Mouse (Mus musculus): Measurements from ENCODE around the gene Pde1c.

DNA sequence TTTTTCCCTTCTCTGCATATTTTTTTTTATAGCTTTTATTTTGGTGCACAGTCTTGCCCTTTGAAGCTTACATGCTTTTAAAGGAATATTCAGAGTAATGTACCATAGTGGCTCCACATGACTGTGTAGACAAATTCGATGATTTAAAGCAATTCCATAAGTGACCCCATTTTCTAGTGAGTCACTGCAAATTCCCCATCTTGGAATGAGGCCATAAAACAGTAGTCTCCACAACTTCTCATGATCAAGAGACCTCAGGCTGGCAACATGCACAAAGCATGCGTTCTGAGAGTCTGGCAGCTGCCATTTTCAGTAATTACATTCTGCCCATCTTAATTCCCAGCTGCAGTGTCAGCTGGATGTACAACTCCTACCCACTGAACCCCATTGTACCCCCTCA lies 297.2 kb downstream of the Pde1c start:
- TF ChIP-seq CTCF (IDR thresholded peaks at IDR 0.05; ENCODE audit: low read depth, low read length) (no peak), POLR2A (IDR thresholded peaks at IDR 0.05; ENCODE audit: extremely low read depth, insufficient read depth, low read length) (no peak)
